Mouse (Mus musculus): ENCODE measurements around the gene Rplp1. TPM values are rescaled to one million over a fixed set of nuclear protein-coding genes. Genes with fewer than 3 reads are reported as not detected.

Rplp1 gene
- polyA plus RNA-seq, 1 experiment from 2014 or later: 856 TPM

DNA sequence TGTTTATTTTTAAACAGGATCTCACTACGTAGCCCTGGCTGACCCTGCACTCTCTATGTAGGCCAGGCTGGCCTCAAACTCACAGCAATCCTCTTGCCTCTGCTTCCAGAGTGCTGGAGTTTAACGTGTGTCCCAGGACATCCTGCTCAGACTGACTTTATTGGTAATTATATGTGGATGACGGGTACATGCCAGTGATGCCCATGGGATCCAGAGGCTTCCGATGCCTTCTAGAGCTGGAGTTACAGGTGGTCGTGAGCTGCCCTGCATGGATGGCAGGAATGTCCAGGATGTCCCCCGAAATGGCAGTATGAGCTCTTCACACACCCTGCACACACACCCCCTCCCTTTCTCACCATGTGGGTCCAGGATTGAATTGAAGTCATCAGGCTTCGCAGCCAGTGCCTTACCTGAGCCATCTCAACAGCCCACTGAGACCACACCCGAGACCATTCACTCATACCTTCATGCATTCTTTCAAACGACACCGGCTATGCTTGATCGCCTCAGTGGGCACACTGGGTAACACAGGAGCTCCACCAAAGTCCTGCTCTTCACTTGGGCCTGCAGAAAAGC, 5.4 kb downstream of the Rplp1 start:
- Histone ChIP-seq H3K4me1 (peaks cover 13% of the 10 kb centered on the region), H3K9ac (no peak overlapping the region), H3K27me3 (replicated peaks) (no peaks in the 10 kb centered on the region), H3K4me3 (no peak overlapping the region), H3K27ac (no peak overlapping the region), H3K4me2 (no peak overlapping the region), H3K9me3 (no peaks in the 10 kb centered on the region), H3K36me3 (replicated peaks) (peaks cover 12% of the 10 kb centered on the region)
- no peak for ATAC-seq (replicated peaks)
- 89% methylated on average over 11 of the region's 11 CpGs for WGBS

DNA sequence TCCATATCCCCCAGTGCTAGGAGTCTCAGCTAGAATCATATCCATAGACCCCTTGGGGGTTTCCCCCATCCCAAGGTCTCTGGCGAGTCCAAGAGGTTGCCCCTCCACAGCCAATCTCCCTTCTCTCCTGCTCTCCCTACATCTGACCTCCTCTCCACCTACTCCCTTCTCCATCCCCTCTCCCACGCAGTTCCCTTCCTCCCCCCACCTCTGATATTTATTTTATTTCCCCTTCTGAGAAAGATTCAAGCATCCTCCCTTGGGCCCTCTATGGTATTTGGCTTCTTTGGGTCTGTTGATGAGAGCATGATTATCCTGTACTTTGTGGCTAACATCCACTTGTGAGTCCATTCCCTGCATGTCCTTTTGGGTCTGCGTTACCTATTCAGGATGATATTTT, 6.0 kb downstream of the Rplp1 start:
- H3K9me3 ChIP-seq: no peaks in the 10 kb centered on the region
- 83% methylated on average over 3 of the region's 3 CpGs for WGBS

GRCm38 (mm10) chr9:61907621-61908295, 6.6 kb downstream of the Rplp1 start:
- ATAC-seq (replicated peaks): no peak
- no peak overlapping the region for H3K4me3 ChIP-seq
- H3K27ac ChIP-seq: no peak overlapping the region
- H3K4me2 ChIP-seq: no peak overlapping the region
- H3K4me1 ChIP-seq: peaks cover 2% of the 10 kb centered on the region; the same call in 1 of the 2 replicates
- H3K9me3 ChIP-seq: no peaks in the 10 kb centered on the region
- no peak overlapping the region for H3K9ac ChIP-seq
- 80% methylated on average over 4 of the region's 4 CpGs for WGBS
- H3K36me3 ChIP-seq (replicated peaks): peaks cover 11% of the 10 kb centered on the region
- H3K27me3 ChIP-seq (replicated peaks): no peaks in the 10 kb centered on the region

More for the DNA sequence above, 6.0 kb downstream of the Rplp1 start:
- H3K4me2 ChIP-seq: no peak overlapping the region
- no peak overlapping the region for H3K4me3 ChIP-seq
- H3K27me3 ChIP-seq (replicated peaks): no peaks in the 10 kb centered on the region
- no peak overlapping the region for H3K27ac ChIP-seq
- H3K9ac ChIP-seq: no peak overlapping the region
- ATAC-seq (replicated peaks): no peak
- peaks cover 8% of the 10 kb centered on the region for H3K4me1 ChIP-seq
- H3K36me3 ChIP-seq (replicated peaks): peaks cover 12% of the 10 kb centered on the region

DNA sequence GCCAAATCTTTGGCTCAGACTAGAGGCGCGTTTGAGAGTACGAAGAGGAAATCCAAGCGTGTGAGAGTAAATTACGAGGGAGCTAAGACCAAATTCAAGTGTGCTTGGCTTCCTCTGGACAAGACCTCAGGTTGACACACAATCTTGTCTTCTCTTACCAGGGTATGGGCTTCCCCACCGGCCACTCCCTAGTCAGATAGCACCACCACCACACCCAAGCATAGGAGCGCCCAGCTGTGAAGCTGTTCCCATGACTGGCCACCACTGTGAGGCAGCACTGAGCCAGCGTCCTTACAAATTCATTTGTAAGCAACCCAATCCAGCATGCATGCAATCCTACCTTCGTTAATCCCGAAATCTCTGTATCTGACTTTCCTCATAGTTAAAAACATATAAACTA, 7.4 kb downstream of the Rplp1 start:
- Histone ChIP-seq H3K36me3 (replicated peaks) (peaks cover 4% of the 10 kb centered on the region), H3K4me2 (no peak overlapping the region), H3K4me1 (peaks cover 8% of the 10 kb centered on the region), H3K27me3 (replicated peaks) (no peaks in the 10 kb centered on the region), H3K27ac (no peak overlapping the region), H3K9me3 (no peaks in the 10 kb centered on the region), H3K4me3 (no peak overlapping the region), H3K9ac (no peak overlapping the region)
- no peak for ATAC-seq (replicated peaks)
- WGBS: 67% methylated on average over 10 of the region's 10 CpGs

DNA sequence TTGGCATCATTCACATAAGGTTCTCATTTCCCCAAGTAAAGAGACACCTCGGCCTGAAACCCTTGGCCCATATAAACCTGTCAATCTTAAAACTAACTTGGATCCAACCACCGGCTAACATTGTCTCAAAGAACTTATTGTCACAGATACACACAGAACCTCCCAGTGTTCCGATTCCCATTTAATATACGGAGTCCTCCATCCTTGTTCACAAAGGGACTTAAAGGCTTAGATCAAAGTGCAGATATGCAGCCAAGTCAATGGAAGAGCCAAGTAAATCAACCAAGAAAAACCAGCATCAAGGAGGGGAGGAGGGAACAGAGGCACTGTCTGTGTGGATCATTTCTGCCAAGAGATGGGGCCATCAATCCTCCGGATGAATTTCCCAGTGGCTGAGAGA, 8.8 kb downstream of the Rplp1 start:
- H3K4me3 ChIP-seq: no peak overlapping the region
- no peaks in the 10 kb centered on the region for H3K27me3 ChIP-seq (replicated peaks)
- no peak overlapping the region for H3K4me2 ChIP-seq
- 73% methylated on average over 5 of the region's 5 CpGs for WGBS
- H3K36me3 ChIP-seq (replicated peaks): no peaks in the 10 kb centered on the region
- no peak overlapping the region for H3K27ac ChIP-seq
- no peak for ATAC-seq (replicated peaks)
- no peaks in the 10 kb centered on the region for H3K9me3 ChIP-seq
- H3K9ac ChIP-seq: no peak overlapping the region
- H3K4me1 ChIP-seq: peaks cover 10% of the 10 kb centered on the region

- H3K4me3 ChIP-seq: no peak overlapping the region
- no peak overlapping the region for H3K27ac ChIP-seq
- no peak for ATAC-seq (replicated peaks)
- 69% methylated on average over 7 of the region's 7 CpGs for WGBS
- no peaks in the 10 kb centered on the region for H3K36me3 ChIP-seq (replicated peaks)
- no peak overlapping the region for H3K9ac ChIP-seq
- H3K4me1 ChIP-seq: peaks cover 13% of the 10 kb centered on the region
- H3K4me2 ChIP-seq: no peak overlapping the region
- no peaks in the 10 kb centered on the region for H3K9me3 ChIP-seq
- H3K27me3 ChIP-seq (replicated peaks): no peaks in the 10 kb centered on the region
Observed at GRCm38 (mm10) chr9:61904201-61904600, 10.1 kb downstream of the Rplp1 start.

DNA sequence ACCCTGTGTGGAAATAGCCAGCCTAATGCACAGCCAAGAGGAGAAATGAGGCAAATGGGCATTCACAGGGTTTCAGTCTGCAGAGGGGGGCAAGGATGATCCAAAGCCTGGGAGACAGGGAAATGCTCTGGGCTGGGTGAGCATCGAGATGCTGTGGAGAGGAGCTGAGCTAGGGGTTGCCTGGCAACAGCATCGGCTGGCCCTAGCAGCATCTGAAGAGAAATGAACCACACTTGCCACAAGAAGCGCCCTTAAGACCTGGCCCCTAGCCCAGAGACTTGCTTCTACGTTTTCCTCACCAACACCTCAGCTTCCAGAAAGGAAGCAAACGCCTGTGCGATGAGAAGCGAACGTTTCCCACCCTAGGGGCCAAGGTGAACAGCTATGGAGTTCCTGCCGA, 11.9 kb downstream of the Rplp1 start:
- H3K27ac ChIP-seq: peak overlapping the region; percentile 48; the same call in 1 of the 2 replicates
- peak overlapping the region; percentile 2; the same call in 1 of the 2 replicates for H3K4me2 ChIP-seq

DNA sequence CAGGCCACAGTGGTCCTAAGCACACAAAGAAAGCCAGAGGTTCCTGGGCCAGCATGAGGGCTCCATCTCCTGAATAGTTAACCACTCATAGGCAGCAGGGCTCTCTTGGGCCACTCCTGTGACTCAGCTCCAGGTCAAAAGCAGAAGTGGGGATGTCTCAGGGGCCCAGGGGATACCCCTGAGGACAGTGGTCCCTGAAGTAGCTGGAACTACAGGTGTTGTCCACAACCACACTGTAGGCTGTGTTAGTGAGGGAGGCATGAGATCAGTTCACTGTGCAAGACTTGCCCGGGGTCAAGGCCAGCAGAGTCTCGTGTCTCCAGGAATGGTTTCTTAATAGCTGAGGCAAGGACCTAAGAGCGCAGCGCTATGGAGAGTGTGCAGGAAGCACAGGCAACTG, 12.8 kb downstream of the Rplp1 start:
- Histone ChIP-seq H3K36me3 (replicated peaks) (no peaks in the 10 kb centered on the region), H3K4me3 (no peak overlapping the region), H3K27me3 (replicated peaks) (peaks cover 5% of the 10 kb centered on the region; the same call in 1 of the 2 replicates), H3K4me1 (peaks cover 13% of the 10 kb centered on the region), H3K27ac (no peak overlapping the region), H3K9ac (no peak overlapping the region), H3K9me3 (no peaks in the 10 kb centered on the region), H3K4me2 (no peak overlapping the region)
- ATAC-seq (replicated peaks): no peak
- WGBS: 88% methylated on average over 4 of the region's 4 CpGs

More for the DNA sequence above, 11.9 kb downstream of the Rplp1 start:
- peak; percentile 65 for ATAC-seq (replicated peaks)
- 37% methylated on average over 9 of the region's 9 CpGs for WGBS
- Histone ChIP-seq H3K9me3 (no peaks in the 10 kb centered on the region), H3K9ac (peak overlapping the region; percentile 11; the same call in 1 of the 2 replicates), H3K27me3 (replicated peaks) (peaks cover 4% of the 10 kb centered on the region; the same call in 1 of the 2 replicates), H3K4me1 (peaks cover 13% of the 10 kb centered on the region), H3K4me3 (no peak overlapping the region), H3K36me3 (replicated peaks) (no peaks in the 10 kb centered on the region)

- H3K4me1 ChIP-seq: peaks cover 13% of the 10 kb centered on the region
- H3K4me3 ChIP-seq: no peak overlapping the region
- H3K9me3 ChIP-seq: no peaks in the 10 kb centered on the region
- H3K4me2 ChIP-seq: 0 out of 2 replicates have a peak overlapping the region, but pooled peaks have one; percentile 11
- WGBS: 5% methylated on average over 16 of the region's 16 CpGs
- peaks cover 5% of the 10 kb centered on the region for H3K27me3 ChIP-seq (replicated peaks)
- no peak overlapping the region for H3K27ac ChIP-seq
- peak; percentile 53; the same call in 1 of the 2 replicates for ATAC-seq (replicated peaks)
- H3K36me3 ChIP-seq (replicated peaks): no peaks in the 10 kb centered on the region
- H3K9ac ChIP-seq: no peak overlapping the region
Observed at GRCm38 (mm10) chr9:61899804-61900203, 14.5 kb downstream of the Rplp1 start.

DNA sequence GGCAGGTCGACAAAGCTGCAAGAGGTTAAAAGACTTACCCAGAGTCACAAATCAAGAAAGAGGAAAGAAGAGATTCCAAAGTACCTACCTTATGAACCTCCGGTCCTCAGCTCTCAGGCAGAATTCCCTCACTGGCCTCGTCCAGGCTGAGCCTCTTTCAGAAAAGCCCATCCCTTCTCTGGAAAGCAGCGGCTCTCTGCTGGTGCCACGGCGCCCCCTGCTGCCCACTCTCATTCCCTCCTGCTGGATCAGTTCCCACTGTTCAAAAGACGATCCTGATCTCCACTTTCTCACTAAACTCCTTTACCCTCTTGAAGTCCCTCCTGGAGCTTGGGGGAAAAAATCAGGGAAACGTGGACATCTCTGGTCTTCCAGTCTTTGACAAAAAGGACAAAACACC, 15.9 kb downstream of the Rplp1 start:
- no peak overlapping the region for H3K27ac ChIP-seq
- ATAC-seq (replicated peaks): 0 out of 2 replicates have a peak, but pooled peaks have one; percentile 35
- H3K4me3 ChIP-seq: no peak overlapping the region
- 2% methylated on average over 7 of the region's 8 CpGs for WGBS
- no peak overlapping the region for H3K9ac ChIP-seq
- no peaks in the 10 kb centered on the region for H3K9me3 ChIP-seq
- peaks cover 5% of the 10 kb centered on the region for H3K27me3 ChIP-seq (replicated peaks)
- no peaks in the 10 kb centered on the region for H3K36me3 ChIP-seq (replicated peaks)
- H3K4me1 ChIP-seq: peaks cover 13% of the 10 kb centered on the region
- no peak overlapping the region for H3K4me2 ChIP-seq

DNA sequence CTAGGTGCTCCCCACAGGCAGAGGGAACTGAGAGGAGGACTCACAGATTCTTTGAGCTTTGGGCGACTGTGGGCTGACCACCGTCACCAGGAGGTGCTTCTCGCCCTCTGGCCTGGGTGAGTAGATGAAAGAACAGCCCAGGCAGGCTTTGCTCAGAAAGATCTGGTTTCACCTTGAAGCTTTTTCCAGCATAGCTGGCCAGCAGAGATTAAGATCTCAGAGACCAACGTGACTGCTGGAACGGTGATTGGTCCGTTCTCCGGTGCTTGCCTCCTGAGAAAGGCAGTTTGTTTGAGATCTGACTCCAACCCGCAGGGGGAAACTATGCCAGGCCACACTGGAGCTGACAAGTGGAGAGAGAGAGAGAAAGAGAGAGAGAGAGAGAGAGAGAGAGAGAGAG, 19.3 kb downstream of the Rplp1 start:
- Histone ChIP-seq H3K9me3 (no peaks in the 10 kb centered on the region), H3K4me3 (no peak overlapping the region), H3K27me3 (replicated peaks) (peaks cover 5% of the 10 kb centered on the region), H3K36me3 (replicated peaks) (no peaks in the 10 kb centered on the region), H3K4me1 (peaks cover 4% of the 10 kb centered on the region; the same call in 1 of the 2 replicates), H3K4me2 (no peak overlapping the region), H3K9ac (no peak overlapping the region), H3K27ac (no peak overlapping the region)
- 78% methylated on average over 8 of the region's 8 CpGs for WGBS
- ATAC-seq (replicated peaks): no peak

DNA sequence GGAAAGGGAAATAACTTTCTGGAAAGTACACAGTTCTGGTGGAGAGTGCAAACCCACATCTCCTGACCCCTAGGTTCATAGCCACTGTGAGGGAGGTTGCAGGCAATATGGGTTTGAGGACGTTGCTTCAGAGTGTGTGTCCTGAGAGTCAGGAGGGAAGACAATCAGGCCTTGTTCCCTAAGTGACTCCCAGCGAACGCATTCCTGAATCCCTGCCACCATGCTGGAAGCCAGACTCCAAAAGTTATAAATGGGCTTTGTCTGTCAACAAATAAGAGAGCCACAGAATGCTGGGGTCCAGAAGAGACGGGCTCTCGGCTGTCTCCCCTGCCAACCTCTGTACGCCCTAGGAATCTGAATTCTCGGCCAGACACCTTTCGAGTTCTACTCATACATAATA, 24.5 kb downstream of the Rplp1 start:
- 0 out of 2 replicates have a peak, but pooled peaks have one; percentile 17 for ATAC-seq (replicated peaks)
- no peak overlapping the region for H3K4me2 ChIP-seq
- 0 out of 2 replicates have a peak overlapping the region, but pooled peaks have one; percentile 5 for H3K27ac ChIP-seq
- H3K4me3 ChIP-seq: no peak overlapping the region
- no peaks in the 10 kb centered on the region for H3K9me3 ChIP-seq
- 48% methylated on average over 8 of the region's 8 CpGs for WGBS
- H3K27me3 ChIP-seq (replicated peaks): 0 out of 2 replicates have a peak, but pooled peaks cover 4% of the 10 kb centered on the region
- no peak overlapping the region for H3K9ac ChIP-seq
- peaks cover 8% of the 10 kb centered on the region for H3K4me1 ChIP-seq
- H3K36me3 ChIP-seq (replicated peaks): no peaks in the 10 kb centered on the region
